Mouse (Mus musculus) E14TG2a.4 (cell line): ENCODE measurements around the gene Churc1.

Experiments
- CTCF ChIP-seq: conservative IDR thresholded peaks from 2 replicates; pipeline ENCODE4 v1.5.1; 2014; ENCODE audit warnings: low read length
- NANOG ChIP-seq: IDR thresholded peaks from 2 replicates; pipeline ENCODE4 v1.6.1; 2014; ENCODE audit warnings: borderline replicate concordance, low read length, mixed read lengths
- POU5F1 ChIP-seq: IDR thresholded peaks from 2 replicates; pipeline ENCODE4 v1.6.1; 2014; ENCODE audit warnings: low read length, borderline replicate concordance

DNA sequence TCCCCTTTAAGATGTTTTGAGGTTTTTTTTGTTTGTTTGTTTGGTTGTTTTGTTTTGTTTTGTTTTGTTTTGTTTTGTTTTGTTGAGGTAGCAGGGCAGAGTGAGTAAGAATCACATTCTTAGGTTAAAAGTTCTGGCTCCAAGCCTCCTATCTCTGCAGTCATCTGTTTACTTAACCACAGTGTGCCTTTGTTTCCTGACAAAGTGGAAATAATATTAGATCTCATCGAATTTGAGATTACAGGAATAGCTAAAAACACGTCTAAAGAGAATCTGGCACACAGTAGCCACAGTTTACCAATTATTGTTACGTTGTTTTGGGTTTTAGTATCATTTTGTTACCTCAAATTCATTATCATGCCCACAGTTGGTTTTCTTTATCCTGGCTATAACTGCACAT lies 9.3 kb downstream of the Churc1 start:
- TF ChIP-seq CTCF (no peak), NANOG (no peak), POU5F1 (no peak)
